Mouse (Mus musculus) urinary bladder, postnatal 36 days (tissue): ENCODE data around the gene Elf1.
"Not testable (repeated sequence)": the region's sequence is repeated elsewhere in the genome, so short reads cannot be mapped to it uniquely, and the experiment has no call there.

Experiments
- DNase-seq, 2 experiments: peaks; one replicate each; pipeline ENCODE4 v3.0.0; 2022; ENCODE audit warnings: low spot score in 2 of 2, mixed read lengths in 1 of 2

Elf1 gene

GRCm38 (mm10) chr14:79521056-79521455 is 40.1 kb downstream of the Elf1 start:
- DNase-seq, result no peak

DNA sequence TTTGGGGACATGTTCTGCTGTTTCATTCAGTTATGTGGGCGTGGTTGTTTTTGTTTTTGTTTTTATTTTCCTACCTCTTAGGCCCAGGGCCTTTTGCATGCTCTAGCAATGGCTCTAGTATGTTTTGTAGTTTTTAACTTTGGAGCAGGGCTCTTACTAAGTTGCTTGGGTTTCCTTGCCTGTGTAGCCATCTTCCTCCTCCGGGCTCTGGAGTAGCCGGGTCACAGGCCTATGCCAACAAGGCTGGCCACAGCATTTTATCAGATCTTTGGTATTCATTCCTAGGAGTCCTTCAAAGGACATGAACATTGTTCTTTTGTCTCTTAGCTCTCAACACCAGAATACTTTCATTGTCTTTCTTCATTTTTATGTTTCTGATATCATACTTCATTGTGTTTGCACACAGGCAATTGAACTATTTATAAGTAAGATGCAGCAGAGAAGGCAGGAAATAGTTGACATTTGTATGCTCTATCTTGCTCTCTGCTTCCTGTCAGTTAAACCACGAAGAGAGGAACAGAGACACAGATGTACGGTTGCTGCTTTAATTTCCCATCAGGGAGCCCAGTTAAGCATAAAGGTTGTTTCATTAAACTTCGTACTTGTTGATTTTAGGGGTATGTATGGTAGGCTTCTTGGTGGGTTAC is 40.6 kb downstream of the Elf1 start:
- DNase-seq, result no peak

DNA sequence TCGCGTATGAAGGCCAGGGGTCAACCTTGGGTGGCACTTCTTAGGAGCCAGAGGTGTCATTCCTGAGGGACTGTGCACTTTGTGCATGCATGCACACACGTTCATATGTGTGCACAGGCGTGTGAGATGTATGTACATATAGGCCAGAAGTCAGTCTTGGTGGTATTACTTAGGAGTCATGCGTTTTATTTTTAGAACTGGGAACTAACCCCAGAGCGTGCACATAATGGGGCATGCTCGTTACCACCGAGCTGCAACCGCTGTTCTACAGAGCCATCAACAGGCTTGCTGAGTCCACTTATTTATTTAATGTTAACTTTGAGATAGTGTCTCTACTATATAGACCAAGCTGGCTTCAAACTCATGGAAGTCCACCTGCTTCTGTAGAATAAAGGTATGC is 41.4 kb downstream of the Elf1 start:
- DNase-seq, result no peak

DNA sequence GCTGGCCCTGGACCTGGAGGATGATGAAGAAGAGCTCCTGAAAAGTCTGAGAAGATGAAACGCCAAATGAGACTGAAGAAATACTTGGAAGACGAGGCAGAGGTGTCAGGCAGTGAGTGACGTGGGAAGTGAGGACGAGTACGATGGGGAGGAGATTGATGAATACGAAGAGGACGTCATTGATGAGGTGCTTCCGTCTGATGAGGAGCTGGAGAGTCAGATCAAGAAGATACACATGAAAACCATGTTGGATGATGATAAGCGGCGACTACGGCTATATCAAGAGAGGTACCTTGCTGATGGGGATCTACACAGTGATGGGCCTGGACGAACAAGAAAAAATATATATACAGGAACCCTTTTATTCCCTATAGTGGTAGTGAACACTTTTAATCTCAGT is 45.1 kb downstream of the Elf1 start:
- not testable (repeated sequence) for DNase-seq

DNA sequence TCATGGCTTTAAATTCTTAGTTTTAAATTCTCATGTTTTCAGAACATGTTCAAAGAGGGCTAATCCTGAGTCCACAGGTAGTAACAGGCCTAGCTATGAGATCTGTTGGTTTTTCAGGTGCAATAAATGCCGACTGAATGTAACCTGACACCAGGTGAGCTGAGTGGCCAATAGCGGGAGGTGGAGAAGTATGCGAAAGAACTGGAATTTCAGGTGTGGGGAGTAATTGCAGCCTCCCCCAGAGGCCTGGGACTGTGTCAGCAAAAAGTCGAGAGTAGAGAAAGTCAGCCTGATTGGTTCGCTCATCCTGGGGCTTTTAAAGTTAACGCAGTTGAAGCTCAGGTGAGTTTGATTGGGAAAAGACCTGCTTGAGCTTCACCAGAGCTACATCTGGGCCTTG is 46.7 kb downstream of the Elf1 start:
- peak; percentile 62 to 67 for DNase-seq

DNA sequence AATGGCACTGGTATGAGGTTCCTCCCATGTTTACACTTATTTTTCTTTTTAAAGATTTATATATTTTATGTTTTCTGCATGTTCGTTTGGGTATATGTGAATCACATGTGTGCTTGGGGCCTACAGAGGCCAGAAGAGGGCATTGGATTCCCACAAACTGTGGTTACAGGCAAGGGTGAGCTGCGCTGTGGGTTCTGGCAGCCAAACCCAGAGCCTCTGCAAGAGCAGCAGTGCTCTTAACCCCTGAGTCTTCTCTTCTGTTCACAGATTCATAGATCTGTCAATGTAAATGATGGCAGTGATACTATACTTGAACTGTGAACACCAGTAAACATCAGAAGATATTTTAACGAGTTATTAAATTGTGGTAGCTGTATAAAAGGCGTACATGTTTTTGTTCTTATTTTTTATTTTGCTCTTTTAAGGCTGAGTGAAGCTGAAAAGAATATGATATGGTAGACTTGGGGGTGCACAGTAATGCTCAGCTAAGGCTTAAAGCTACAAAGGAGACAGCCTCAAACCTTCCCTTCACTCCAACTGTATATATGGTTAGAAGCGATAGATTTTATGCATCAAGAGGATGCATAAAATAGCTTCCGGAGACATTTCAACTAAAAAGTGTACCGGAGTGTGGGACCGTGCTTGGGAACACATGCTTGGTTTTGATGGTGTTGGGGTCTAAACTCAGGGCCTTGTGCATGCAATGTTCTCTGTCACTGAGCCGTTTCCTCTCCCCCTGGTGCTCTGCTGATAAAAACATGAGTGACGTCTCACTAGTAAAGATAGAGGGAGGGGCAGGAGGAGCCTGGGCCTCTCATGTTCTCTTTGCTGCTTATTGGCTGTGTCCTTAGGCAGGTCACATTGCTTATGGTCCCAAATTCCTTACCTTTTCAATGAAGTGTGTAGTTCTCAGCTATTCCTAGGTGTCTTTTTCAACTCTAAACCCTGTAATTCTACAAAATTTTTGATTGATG is 48.9 kb downstream of the Elf1 start:
- no peak for DNase-seq

GRCm38 (mm10) chr14:79530761-79531160 is 49.8 kb downstream of the Elf1 start:
- no peak for DNase-seq

DNA sequence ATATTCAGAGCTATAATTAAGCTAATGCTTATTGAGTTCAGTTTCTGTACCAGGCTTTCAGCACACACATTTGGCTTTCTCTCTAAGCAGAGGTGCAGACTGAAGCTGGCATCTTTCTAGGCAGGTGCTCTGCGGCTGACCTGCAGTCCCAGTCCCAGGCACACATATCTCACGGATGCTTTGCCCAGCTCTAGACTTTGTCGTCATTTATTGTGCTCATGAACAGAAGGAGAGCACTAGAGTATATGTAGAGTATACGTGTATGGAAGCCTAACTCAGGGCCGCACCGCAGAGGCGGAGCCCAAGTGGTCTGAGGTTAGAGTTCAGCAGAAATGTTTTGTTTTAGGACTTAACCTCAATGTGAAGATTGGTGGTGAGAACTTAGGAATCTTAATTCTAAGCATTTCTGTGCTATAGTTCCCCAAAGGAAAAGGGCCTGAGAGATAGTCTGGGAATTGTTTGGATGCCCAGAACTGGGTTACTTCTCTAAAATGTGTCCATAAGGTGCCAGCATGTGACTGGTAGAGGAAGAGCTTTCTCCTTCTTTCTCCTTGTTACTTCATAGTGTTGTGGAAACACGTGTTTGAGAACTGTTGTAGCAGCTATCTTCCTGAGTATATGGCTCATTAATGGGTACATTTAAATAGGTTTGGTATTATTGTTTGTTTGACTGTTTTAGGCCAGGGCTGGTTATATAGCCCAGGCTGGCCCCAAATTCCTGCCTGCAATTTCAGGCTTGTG is 51.2 kb downstream of the Elf1 start:
- no peak for DNase-seq

DNA sequence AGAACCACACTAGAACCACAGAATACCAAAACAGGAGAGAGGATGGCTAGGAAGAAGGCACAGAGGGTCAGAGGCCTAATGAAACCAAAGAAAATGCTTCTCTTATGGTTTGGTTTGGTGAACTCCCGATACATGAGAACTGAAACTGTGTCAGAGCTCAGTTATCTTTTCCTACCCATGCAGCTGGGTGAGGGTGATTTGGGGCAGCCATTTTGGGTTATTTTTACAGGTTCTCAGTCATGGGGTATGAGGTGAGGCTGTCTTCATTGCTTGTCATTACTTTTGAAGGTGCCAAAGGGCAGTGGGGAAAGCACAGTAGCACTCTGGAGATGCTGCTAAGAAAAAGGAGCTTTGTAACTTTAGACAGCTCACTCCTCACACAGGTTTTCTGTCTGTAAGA is 52.4 kb downstream of the Elf1 start:
- no peak for DNase-seq

- DNase-seq, result no peak
These were observed 53.2 kb downstream of the Elf1 start for GRCm38 (mm10) chr14:79534206-79534605.

- DNase-seq, result not testable (repeated sequence)
These were observed 53.7 kb downstream of the Elf1 start for GRCm38 (mm10) chr14:79534656-79535055.

DNA sequence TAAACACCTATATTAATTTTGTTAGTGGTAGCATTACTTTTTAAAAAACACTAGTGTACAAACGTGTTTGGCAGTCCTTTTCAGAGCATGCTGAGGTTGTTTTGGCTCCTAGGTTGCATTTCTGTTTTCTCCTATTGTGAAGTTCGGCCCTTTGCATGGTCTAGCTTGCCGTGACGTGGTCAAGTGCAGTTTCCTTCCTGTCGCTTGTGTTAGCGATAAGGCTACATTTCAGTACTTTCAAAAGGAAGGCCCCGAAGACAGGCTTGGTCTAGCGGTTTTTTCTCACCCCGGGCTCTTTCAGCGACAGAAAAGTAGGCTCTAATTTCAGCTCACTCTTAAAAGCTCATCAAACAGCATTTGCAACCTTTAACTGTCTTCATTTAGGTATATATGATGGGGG is 54.3 kb downstream of the Elf1 start:
- DNase-seq, result no peak

DNA sequence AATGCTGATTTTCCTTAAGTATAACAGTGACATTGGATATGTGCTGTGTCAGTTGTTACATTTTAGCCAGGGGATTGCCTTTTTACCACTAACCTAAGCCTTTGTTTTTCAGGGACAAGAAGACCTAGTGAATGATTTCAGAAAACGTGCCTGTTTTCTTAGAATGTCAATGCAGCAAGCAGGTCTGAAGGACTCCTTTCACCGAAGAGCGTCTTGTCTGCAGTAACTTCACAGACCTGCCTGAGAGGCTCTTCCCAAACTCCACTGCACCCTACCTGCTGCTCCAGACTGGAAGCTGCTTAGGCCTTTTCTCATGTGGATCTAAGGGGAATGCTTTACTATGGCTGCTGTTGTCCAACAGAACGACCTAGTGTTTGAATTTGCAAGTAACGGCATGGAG is 55.0 kb downstream of the Elf1 start:
- no peak for DNase-seq

GRCm38 (mm10) chr14:79536837-79537236 is 55.8 kb downstream of the Elf1 start:
- DNase-seq, result no peak

DNA sequence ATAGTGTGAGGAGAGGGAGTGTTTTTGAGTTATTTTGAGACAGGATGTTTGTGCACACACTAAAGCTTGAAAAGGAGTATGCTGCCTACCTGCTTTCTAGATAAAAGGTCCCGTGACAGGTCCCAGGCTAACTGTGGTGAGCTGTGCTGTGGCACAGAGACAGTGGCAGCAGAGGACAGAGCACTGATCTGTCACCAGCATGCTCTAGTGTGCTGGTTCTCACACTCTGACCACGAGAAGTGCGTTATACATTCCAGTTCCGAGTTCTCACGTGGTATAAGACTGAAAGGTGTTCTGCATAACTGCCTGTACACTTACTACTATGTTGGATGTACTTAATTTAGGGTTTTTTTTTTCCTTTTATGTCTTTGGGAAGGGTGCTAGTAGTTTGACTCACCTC is 56.5 kb downstream of the Elf1 start:
- DNase-seq, result no peak

DNA sequence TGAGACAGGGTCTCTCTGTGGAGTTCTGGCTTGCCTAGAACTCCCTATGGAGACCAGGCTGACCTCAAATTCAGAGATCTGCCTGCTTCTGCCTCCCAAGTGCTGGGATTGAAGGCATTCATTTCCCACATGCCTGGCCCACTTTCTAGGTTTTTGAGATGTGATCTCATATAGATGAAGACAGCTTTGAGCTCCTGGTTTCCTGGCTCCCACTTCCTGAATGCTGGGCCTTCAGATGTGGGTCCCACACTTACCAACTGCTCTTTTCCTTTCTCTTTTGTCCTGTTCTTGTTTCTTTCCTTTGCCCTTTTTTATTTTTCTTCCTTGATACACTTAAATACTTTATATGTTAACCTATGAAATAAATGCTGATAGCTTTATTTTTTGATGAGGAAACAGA is 56.9 kb downstream of the Elf1 start:
- no peak for DNase-seq

- no peak for DNase-seq
These were observed 60.6 kb downstream of the Elf1 start for GRCm38 (mm10) chr14:79541606-79542005.

- peak; percentile 53 to 68 for DNase-seq
These were observed 68.3 kb downstream of the Elf1 start for GRCm38 (mm10) chr14:79549343-79549742.

DNA sequence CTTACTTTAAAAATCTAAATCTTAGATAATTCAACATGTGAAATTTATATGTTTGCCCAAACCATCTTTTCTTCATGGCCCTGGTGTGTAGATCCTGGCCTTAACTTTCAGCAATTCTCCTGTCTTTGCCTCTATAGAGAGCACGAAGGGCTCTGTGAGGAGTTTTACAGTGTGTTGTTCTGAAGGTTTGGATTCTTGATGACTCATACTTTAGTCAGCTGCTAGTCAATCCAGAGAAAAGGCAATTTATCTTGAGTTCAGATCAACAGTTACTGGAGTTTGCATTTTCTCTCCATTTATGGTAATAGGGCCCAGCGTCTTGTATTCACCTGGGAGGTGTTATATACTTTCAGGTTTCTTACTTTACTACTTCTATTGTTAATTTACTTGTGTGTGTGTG is 70.9 kb downstream of the Elf1 start:
- DNase-seq, result no peak

DNA sequence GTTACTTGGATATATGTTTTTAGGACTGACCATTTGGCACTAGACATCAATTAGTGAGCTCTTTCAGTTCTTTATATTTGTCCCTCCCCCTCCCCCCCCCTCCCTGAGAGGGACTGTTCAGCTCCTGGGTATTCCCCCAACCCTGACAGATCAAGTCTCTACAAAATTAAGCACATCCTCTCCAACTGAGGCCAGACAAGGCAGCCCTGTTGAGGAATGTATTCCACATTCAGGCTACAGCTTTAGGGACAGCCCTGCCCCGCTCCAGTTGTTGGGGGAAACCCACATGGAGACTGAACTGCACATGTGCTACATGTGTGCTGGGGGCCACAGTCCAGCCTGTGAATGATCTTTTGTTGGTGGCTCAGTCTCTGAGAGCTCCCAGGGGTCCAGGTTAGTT is 71.9 kb downstream of the Elf1 start:
- DNase-seq, result no peak

GRCm38 (mm10) chr14:79557796-79558195 is 76.8 kb downstream of the Elf1 start:
- no peak for DNase-seq

- peak; percentile 49 to 55 for DNase-seq
These were observed 81.8 kb downstream of the Elf1 start for GRCm38 (mm10) chr14:79562745-79563144.
